Mouse (Mus musculus) kidney, adult 2 months (tissue): ENCODE data around the gene Gm29735. TPM values are rescaled to one million over a fixed set of nuclear protein-coding genes. Genes with fewer than 3 reads are reported as not detected.
A peak's percentile ranks its signal among the peaks of the same experiment; 100 is the strongest.

Experiments used
- DNase-seq: peaks from one replicate; pipeline ENCODE4 v3.0.0; 2021
- H3K27ac ChIP-seq: fragments of 200-500 bp; 2 replicates; pipeline ENCODE4 v1.5.1; 2012; ENCODE audit warnings: low read depth, low read length, control low read depth, inconsistent platforms; ENCODE audit not compliant: insufficient read depth
- H3K27me3 ChIP-seq: fragments of 200-500 bp; replicated peaks from 2 replicates; pipeline ENCODE4 v1.6.1; 2012; ENCODE audit warnings: mild to moderate bottlenecking, moderate library complexity, low read length, inconsistent platforms; ENCODE audit not compliant: control insufficient read depth, insufficient read depth
- H3K36me3 ChIP-seq: fragments of 200-500 bp; 2 replicates; pipeline ENCODE4 v1.6.1; 2012; ENCODE audit warnings: mild to moderate bottlenecking, moderate library complexity, low read length, inconsistent platforms; ENCODE audit not compliant: control insufficient read depth, insufficient read depth
- H3K4me1 ChIP-seq: fragments of 200-500 bp; 2 replicates; pipeline ENCODE4 v1.6.1; 2011; ENCODE audit warnings: low read length; ENCODE audit not compliant: control insufficient read depth, insufficient read depth
- H3K4me3 ChIP-seq: fragments of 200-500 bp; 2 replicates; pipeline ENCODE4 v1.5.1; 2011; ENCODE audit warnings: mild to moderate bottlenecking, low read depth, low read length, control low read depth; ENCODE audit not compliant: insufficient read depth
- CTCF ChIP-seq: fragments of 200-500 bp; conservative IDR thresholded peaks from 2 replicates; pipeline ENCODE4 v1.5.1; 2011; ENCODE audit warnings: low read depth, mild to moderate bottlenecking, control low read depth, low read length, moderate library complexity, mixed read lengths; ENCODE audit not compliant: insufficient read depth, insufficient read length
- POLR2A ChIP-seq: fragments of 200-500 bp; IDR thresholded peaks from one replicate; pipeline ENCODE4 v1.6.1; 2011; ENCODE audit warnings: low read depth, low read length, control low read depth
- WGBS: fragments of 180-500 bp; shearing (Covaris S2); methylation state at CpG from one replicate; pipeline ENCODE4 v1.1.7; 2018; 5-methylcytosine and 5-hydroxymethylcytosine counted together
- polyA plus RNA-seq: library from polyadenylated mRNA; depleted of rRNA; stranded (reverse); fragments of >200 nt; gene quantifications from 2 replicates; pipeline ENCODE4 v1.2.3, GENCODE M21; 2012; rRNA removed

The Gm29735 gene
- polyA plus RNA-seq, 1 experiment = not detected

DNA sequence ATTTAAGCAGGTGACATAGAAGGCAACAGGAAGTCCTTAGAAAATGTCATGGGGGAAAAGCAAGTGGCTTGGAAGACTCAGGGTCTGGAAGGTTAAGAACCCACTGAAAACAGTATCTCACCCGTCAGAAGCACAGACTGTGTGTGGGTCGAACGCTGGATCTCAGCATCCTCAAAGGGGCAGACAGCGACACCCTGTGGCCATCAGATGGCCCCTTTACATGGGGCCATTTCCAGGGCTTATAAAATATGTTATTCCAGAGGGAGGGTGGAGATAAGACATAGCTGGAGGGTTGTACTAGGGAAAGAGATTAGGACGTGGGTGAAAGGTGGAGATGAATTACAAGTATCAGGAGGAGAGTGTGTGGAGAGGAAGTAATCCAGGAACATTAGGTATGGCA, 37.3 kb downstream of the Gm29735 start:
- DNase-seq = no peak

More for the DNA sequence above, 37.3 kb downstream of the Gm29735 start:
- WGBS = 23% methylated on average over 5 of the region's 5 CpGs
- Histone ChIP-seq H3K36me3 (no peaks in the 10 kb centered on the region), H3K4me3 (no peak overlapping the region), H3K4me1 (no peaks in the 10 kb centered on the region), H3K27me3 (no peaks in the 10 kb centered on the region), H3K27ac (no peak overlapping the region)
- TF ChIP-seq CTCF (peak; percentile 40; the same call in 1 of the 2 replicates), POLR2A (no peak)

Other genes starting within 250 kb of the Gm29735 start
- 86.2 and 92.3 TPM in 2 replicates for gene Tollip, start 238.6 kb downstream of the Gm29735 start, polyA plus RNA-seq
- gene Brsk2, start 207.4 kb downstream of the Gm29735 start, polyA plus RNA-seq = 0.31 and 0.52 TPM in 2 replicates
- gene Mob2, start 96.0 kb downstream of the Gm29735 start, polyA plus RNA-seq = 44.0 and 45.3 TPM in 2 replicates
- gene Dusp8, start 61.3 kb downstream of the Gm29735 start, polyA plus RNA-seq = 3.6 and 3.7 TPM in 2 replicates
- gene Gm45618, start 36.4 kb downstream of the Gm29735 start, polyA plus RNA-seq = not detected in 2 replicates
- not detected in 2 replicates for gene Gm39115, start 21.1 kb downstream of the Gm29735 start, polyA plus RNA-seq
- not detected in 2 replicates for gene Gm45337, start 12.5 kb downstream of the Gm29735 start, polyA plus RNA-seq
- gene Gm4553, start 8.6 kb upstream of the Gm29735 start, polyA plus RNA-seq = not detected in 2 replicates
- gene Krtap5-2, start 18.9 kb upstream of the Gm29735 start, polyA plus RNA-seq = not detected in 2 replicates
- gene Gm10153, start 33.3 kb upstream of the Gm29735 start, polyA plus RNA-seq = not detected in 2 replicates
- not detected in 2 replicates for gene Krtap5-3, start 44.3 kb upstream of the Gm29735 start, polyA plus RNA-seq
- not detected in 2 replicates for gene Gm7579, start 54.7 kb upstream of the Gm29735 start, polyA plus RNA-seq
- gene Krtap5-5, start 72.9 kb upstream of the Gm29735 start, polyA plus RNA-seq = not detected in 2 replicates
- not detected in 2 replicates for gene Gm40460, start 84.0 kb upstream of the Gm29735 start, polyA plus RNA-seq
- gene Gm2431, start 101.2 kb upstream of the Gm29735 start, polyA plus RNA-seq = not detected in 2 replicates
- not detected in 2 replicates for gene Gm4559, start 117.2 kb upstream of the Gm29735 start, polyA plus RNA-seq
- gene Krtap5-1, start 140.0 kb upstream of the Gm29735 start, polyA plus RNA-seq = not detected in 2 replicates
- gene Krtap5-4, start 146.4 kb upstream of the Gm29735 start, polyA plus RNA-seq = not detected in 2 replicates
- gene Ifitm10, start 216.6 kb upstream of the Gm29735 start, polyA plus RNA-seq = 3.1 and 4.1 TPM in 2 replicates
- 0.36 TPM in 1 of 2 replicates, not detected in the other for gene Gm49369, start 225.6 kb upstream of the Gm29735 start, polyA plus RNA-seq
- gene Ctsd, start 230.9 kb upstream of the Gm29735 start, polyA plus RNA-seq = 830 and 897 TPM in 2 replicates